Mouse (Mus musculus) lung, embryonic 16.5 days (tissue): Measurements from ENCODE around the gene Mrpl27. TPM values are rescaled to one million over a fixed set of nuclear protein-coding genes. Genes with fewer than 3 reads are reported as not detected.

Source experiments
- ATAC-seq: fragments of 200-750 bp; cut with Nextera tagmentation; 2 replicates; pipeline ENCODE4 v1.8.0; 2017; ENCODE audit warnings: low read depth, mild to moderate bottlenecking, moderate library complexity
- H3K27ac ChIP-seq: fragments of 300-500 bp; sonication (generic); 2 replicates; pipeline ENCODE4 v1.5.1; 2014; ENCODE audit warnings: mild to moderate bottlenecking, control low read depth, low read length
- H3K27me3 ChIP-seq: fragments of 300-500 bp; sonication (generic); 2 replicates; pipeline ENCODE4 v1.6.1; 2014; ENCODE audit warnings: low read depth, low read length, mixed read lengths; ENCODE audit not compliant: control insufficient read depth, insufficient read depth
- H3K36me3 ChIP-seq: fragments of 300-500 bp; sonication (generic); 2 replicates; pipeline ENCODE4 v1.6.1; 2014; ENCODE audit warnings: low read length; ENCODE audit not compliant: control insufficient read depth, insufficient read depth
- H3K4me1 ChIP-seq: fragments of 300-500 bp; sonication (generic); replicated peaks from 2 replicates; pipeline ENCODE4 v1.6.1; 2014; ENCODE audit warnings: low read length, mixed read lengths; ENCODE audit not compliant: control insufficient read depth, insufficient read depth
- H3K4me2 ChIP-seq: fragments of 300-500 bp; sonication (generic); 2 replicates; pipeline ENCODE4 v1.6.1; 2014; ENCODE audit warnings: low read depth, low read length, control low read depth
- H3K4me3 ChIP-seq: fragments of 300-500 bp; sonication (generic); 2 replicates; pipeline ENCODE4 v1.5.1; 2014; ENCODE audit warnings: mild to moderate bottlenecking, low read length, control low read depth
- H3K9ac ChIP-seq: fragments of 300-500 bp; sonication (generic); 2 replicates; pipeline ENCODE4 v1.6.1; 2014; ENCODE audit warnings: low read length, control low read depth
- H3K9me3 ChIP-seq: fragments of 300-500 bp; sonication (generic); 2 replicates; pipeline ENCODE4 v1.6.1; 2016; ENCODE audit warnings: low read length; ENCODE audit not compliant: control insufficient read depth
- WGBS: fragments of 180-500 bp; shearing (Covaris S2); extraction: QIAGEN DNeasy Blood & Tissue Kit; methylation state at CpG from one replicate; pipeline ENCODE4 v1.1.7; 2014; 5-methylcytosine and 5-hydroxymethylcytosine counted together
- polyA plus RNA-seq: library from polyadenylated mRNA; unstranded; fragments of >200 nt; fragmentation: Nextera tagmentation; extraction: Ambion mirVana; gene quantifications from 2 replicates; pipeline ENCODE4 v1.2.1, GENCODE M21; 2015

Mrpl27 gene
- polyA plus RNA-seq, result 137 and 140 TPM in 2 replicates

- Histone ChIP-seq H3K4me2 (peak within 1 kb of the TSS; percentile 91), H3K27ac (peak within 1 kb of the TSS; percentile 93), H3K4me3 (peak within 1 kb of the TSS; percentile 78), H3K36me3 (peaks cover 14% of the 10 kb centered on the region), H3K27me3 (no peaks in the 10 kb centered on the region), H3K4me1 (peaks cover 13% of the 10 kb centered on the region), H3K9ac (peak within 1 kb of the TSS; percentile 77), H3K9me3 (no peaks in the 10 kb centered on the region)
- ATAC-seq, result peak; percentile 92
- WGBS, result under 1% methylated on average over 32 of the region's 32 CpGs
Observed at GRCm38 (mm10) chr11:94653663-94654436, at the start of gene Mrpl27, which contains the start of gene Eme1. Mrpl27 (plus strand) TSS chr11:94653767. Eme1 (minus strand) TSS chr11:94653964.

GRCm38 (mm10) chr11:94610744-94611740, 42.5 kb upstream of the Mrpl27 start:
- Histone ChIP-seq H3K27me3 (0 out of 2 replicates have a peak, but pooled peaks cover 3% of the 10 kb centered on the region), H3K4me3 (no peak overlapping the region), H3K4me2 (no peak overlapping the region), H3K36me3 (no peaks in the 10 kb centered on the region), H3K9ac (no peak overlapping the region), H3K4me1 (no peaks in the 10 kb centered on the region), H3K9me3 (no peaks in the 10 kb centered on the region), H3K27ac (no peak overlapping the region)
- 67% methylated on average over 4 of the region's 4 CpGs for WGBS
- ATAC-seq, result no peak

GRCm38 (mm10) chr11:94614603-94615002, 39.0 kb upstream of the Mrpl27 start:
- no peak for ATAC-seq
- 66% methylated on average over 4 of the region's 4 CpGs for WGBS
- Histone ChIP-seq H3K27ac (no peak overlapping the region), H3K27me3 (0 out of 2 replicates have a peak, but pooled peaks cover 3% of the 10 kb centered on the region), H3K36me3 (no peaks in the 10 kb centered on the region), H3K9ac (no peak overlapping the region), H3K4me2 (no peak overlapping the region), H3K4me1 (no peaks in the 10 kb centered on the region), H3K9me3 (no peaks in the 10 kb centered on the region), H3K4me3 (no peak overlapping the region)

- ATAC-seq, result no peak
- Histone ChIP-seq H3K4me1 (no peaks in the 10 kb centered on the region), H3K4me3 (no peak overlapping the region), H3K9me3 (no peaks in the 10 kb centered on the region), H3K36me3 (no peaks in the 10 kb centered on the region), H3K27ac (no peak overlapping the region), H3K4me2 (no peak overlapping the region), H3K27me3 (0 out of 2 replicates have a peak, but pooled peaks cover 3% of the 10 kb centered on the region), H3K9ac (no peak overlapping the region)
- 31% methylated on average over 4 of the region's 4 CpGs for WGBS
Observed at GRCm38 (mm10) chr11:94615494-94615893, 38.1 kb upstream of the Mrpl27 start.

- Histone ChIP-seq H3K27me3 (0 out of 2 replicates have a peak, but pooled peaks cover 3% of the 10 kb centered on the region), H3K4me2 (no peak overlapping the region), H3K9ac (no peak overlapping the region), H3K4me3 (no peak overlapping the region), H3K27ac (no peak overlapping the region), H3K4me1 (no peaks in the 10 kb centered on the region), H3K9me3 (no peaks in the 10 kb centered on the region), H3K36me3 (no peaks in the 10 kb centered on the region)
- ATAC-seq, result no peak
- WGBS, result 88% methylated on average over 2 of the region's 2 CpGs
Observed at GRCm38 (mm10) chr11:94617646-94618045, 35.9 kb upstream of the Mrpl27 start.

DNA sequence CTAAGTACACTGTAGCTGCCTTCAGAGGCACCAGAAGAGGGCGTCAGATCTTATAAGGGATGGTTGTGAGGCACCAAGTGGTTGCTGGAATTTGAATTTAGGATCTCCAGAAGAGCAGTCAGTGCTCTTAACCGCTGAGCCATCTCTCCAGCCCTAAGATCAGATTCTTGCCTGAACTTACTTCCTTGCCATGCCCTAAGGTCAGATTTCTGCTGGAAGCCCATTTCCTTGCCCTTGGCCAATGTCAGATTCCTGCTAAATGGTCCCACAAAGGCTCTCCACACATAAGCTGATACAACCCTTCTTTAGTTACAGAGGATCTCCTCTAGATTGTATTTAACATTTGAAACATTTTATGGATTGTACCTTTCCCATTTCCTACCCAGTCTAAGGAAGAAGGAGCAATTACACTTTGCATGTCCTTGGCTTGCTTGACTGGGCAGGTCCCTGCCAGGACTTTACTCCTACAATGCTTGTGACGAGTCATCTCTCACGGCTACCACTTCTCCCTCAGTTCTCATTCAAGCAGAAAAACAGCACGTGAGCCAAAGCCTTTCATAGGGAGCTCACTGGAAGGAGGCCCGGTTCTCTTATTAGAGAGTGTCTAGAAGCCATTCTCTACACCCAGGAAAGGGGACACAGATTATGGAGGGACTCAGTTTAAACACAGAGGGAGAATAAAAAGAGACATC, 32.7 kb upstream of the Mrpl27 start:
- Histone ChIP-seq H3K27me3 (no peaks in the 10 kb centered on the region), H3K27ac (no peak overlapping the region), H3K9ac (no peak overlapping the region), H3K4me1 (no peaks in the 10 kb centered on the region), H3K4me3 (no peak overlapping the region), H3K36me3 (no peaks in the 10 kb centered on the region), H3K9me3 (no peaks in the 10 kb centered on the region), H3K4me2 (no peak overlapping the region)
- no peak for ATAC-seq
- 55% methylated on average over 6 of the region's 6 CpGs for WGBS

DNA sequence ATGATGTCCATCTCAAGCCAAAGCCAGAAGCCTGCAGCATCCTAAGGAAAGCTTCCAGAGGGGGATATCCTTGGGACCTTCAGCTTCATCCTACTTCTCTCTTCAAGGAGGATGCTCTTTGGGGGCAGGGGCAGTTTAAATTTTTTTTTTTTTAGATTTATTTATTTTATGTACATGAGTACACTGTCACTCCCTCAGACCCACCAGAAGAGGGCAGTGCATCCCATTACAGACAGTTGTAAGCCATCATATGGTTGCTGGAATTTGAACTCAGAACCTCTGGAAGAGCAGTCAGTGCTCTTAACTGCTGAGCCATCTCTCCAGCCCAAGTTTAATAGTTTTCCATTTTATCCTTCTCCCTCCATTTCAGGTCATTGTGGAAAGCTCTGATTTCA, 32.1 kb upstream of the Mrpl27 start:
- H3K36me3 ChIP-seq, result no peaks in the 10 kb centered on the region
- no peak overlapping the region for H3K4me3 ChIP-seq
- H3K9me3 ChIP-seq, result no peaks in the 10 kb centered on the region
- H3K9ac ChIP-seq, result no peak overlapping the region
- H3K4me2 ChIP-seq, result no peak overlapping the region
- no peak for ATAC-seq
- no peak overlapping the region for H3K27ac ChIP-seq
- no peaks in the 10 kb centered on the region for H3K27me3 ChIP-seq
- no peaks in the 10 kb centered on the region for H3K4me1 ChIP-seq

- no peak for ATAC-seq
- Histone ChIP-seq H3K4me1 (no peaks in the 10 kb centered on the region), H3K27me3 (no peaks in the 10 kb centered on the region), H3K4me2 (no peak overlapping the region), H3K9ac (no peak overlapping the region), H3K36me3 (no peaks in the 10 kb centered on the region), H3K4me3 (no peak overlapping the region), H3K27ac (no peak overlapping the region), H3K9me3 (no peaks in the 10 kb centered on the region)
- 62% methylated on average over 2 of the region's 2 CpGs for WGBS
Observed at GRCm38 (mm10) chr11:94622162-94622561, 31.4 kb upstream of the Mrpl27 start.
